Mouse (Mus musculus) lung, postnatal 0 days (tissue): Measurements from ENCODE around the gene Thap12. TPM values are rescaled to one million over a fixed set of nuclear protein-coding genes. Genes with fewer than 3 reads are reported as not detected.
A peak's percentile ranks its signal among the peaks of the same experiment; 100 is the strongest.

Experiments
- ATAC-seq: fragments of 200-750 bp; cut with Nextera tagmentation; 2 replicates; pipeline ENCODE4 v1.8.0; 2017; ENCODE audit warnings: moderate library complexity
- DNase-seq: peaks from one replicate; pipeline ENCODE4 v3.0.0-alpha.2; 2016; ENCODE audit warnings: low spot score
- H3K27ac ChIP-seq: fragments of 300-500 bp; sonication (generic); 2 replicates; pipeline ENCODE4 v1.5.1; 2014; ENCODE audit warnings: antibody characterized with exemption, mild to moderate bottlenecking, low read length, mixed read lengths
- H3K27me3 ChIP-seq: fragments of 300-500 bp; sonication (generic); replicated peaks from 2 replicates; pipeline ENCODE4 v1.6.1; 2014; ENCODE audit warnings: low read length, mixed read lengths; ENCODE audit not compliant: insufficient read depth
- H3K36me3 ChIP-seq: fragments of 300-500 bp; sonication (generic); 2 replicates; pipeline ENCODE4 v1.6.1; 2014; ENCODE audit warnings: low read length, mixed read lengths; ENCODE audit not compliant: insufficient read depth
- H3K4me1 ChIP-seq: fragments of 300-500 bp; sonication (generic); 2 replicates; pipeline ENCODE4 v1.6.1; 2014; ENCODE audit warnings: antibody characterized with exemption, low read depth, low read length, mixed read lengths; ENCODE audit not compliant: insufficient read depth
- H3K4me2 ChIP-seq: fragments of 300-500 bp; sonication (generic); replicated peaks from 2 replicates; pipeline ENCODE4 v1.6.1; 2014; ENCODE audit warnings: low read depth, mild to moderate bottlenecking, low read length, moderate library complexity, mixed read lengths
- H3K4me3 ChIP-seq: fragments of 300-500 bp; sonication (generic); 2 replicates; pipeline ENCODE4 v1.5.1; 2014; ENCODE audit warnings: low read depth, low read length
- H3K9ac ChIP-seq: fragments of 300-500 bp; sonication (generic); replicated peaks from 2 replicates; pipeline ENCODE4 v1.6.1; 2014; ENCODE audit warnings: low read depth, mild to moderate bottlenecking
- H3K9me3 ChIP-seq: fragments of 300-500 bp; sonication (generic); 2 replicates; pipeline ENCODE4 v1.6.1; 2016; ENCODE audit warnings: low read length, mixed read lengths
- CTCF ChIP-seq: IDR thresholded peaks from 2 replicates; pipeline ENCODE4 v1.5.1; 2016; ENCODE audit warnings: antibody characterized with exemption, mild to moderate bottlenecking
- EP300 ChIP-seq: IDR thresholded peaks from 2 replicates; pipeline ENCODE4 v1.6.1; 2016; ENCODE audit warnings: antibody characterized with exemption, mild to moderate bottlenecking, control low read depth
- WGBS: fragments of 180-500 bp; shearing (Covaris S2); extraction: QIAGEN DNeasy Blood & Tissue Kit; methylation state at CpG from one replicate; pipeline ENCODE4 v1.1.7; 2014; 5-methylcytosine and 5-hydroxymethylcytosine counted together
- polyA plus RNA-seq: library from polyadenylated mRNA; unstranded; fragments of >200 nt; fragmentation: Nextera tagmentation; extraction: Ambion mirVana; gene quantifications from 2 replicates; pipeline ENCODE4 v1.2.1, GENCODE M21; 2015

The Thap12 gene
- polyA plus RNA-seq, 1 experiment from 2014 or later: 34.2 TPM

GRCm38 (mm10) chr7:98733958-98734357 lies 31.1 kb downstream of the Thap12 start:
- H3K36me3 ChIP-seq: no peaks in the 10 kb centered on the region
- WGBS: 77% methylated on average over 4 of the region's 4 CpGs
- H3K4me2 ChIP-seq: no peak overlapping the region
- H3K27me3 ChIP-seq: no peaks in the 10 kb centered on the region
- no peaks in the 10 kb centered on the region for H3K4me1 ChIP-seq
- H3K9me3 ChIP-seq: no peaks in the 10 kb centered on the region
- DNase-seq (no peak), ATAC-seq (no peak)
- H3K27ac ChIP-seq: no peak overlapping the region
- TF ChIP-seq EP300: no peak
- no peak for TF ChIP-seq CTCF
- H3K4me3 ChIP-seq: no peak overlapping the region
- H3K9ac ChIP-seq: no peak overlapping the region

- H3K9ac ChIP-seq: no peak overlapping the region
- ATAC-seq: no peak; the same call in 1 of the 2 replicates
- no peak overlapping the region for H3K4me3 ChIP-seq
- no peaks in the 10 kb centered on the region for H3K27me3 ChIP-seq
- no peak overlapping the region for H3K27ac ChIP-seq
- H3K4me2 ChIP-seq: no peak overlapping the region
- no peaks in the 10 kb centered on the region for H3K9me3 ChIP-seq
- TF ChIP-seq CTCF: no peak
- WGBS: 9% methylated on average over 10 of the region's 10 CpGs
- H3K36me3 ChIP-seq: no peaks in the 10 kb centered on the region
- H3K4me1 ChIP-seq: no peaks in the 10 kb centered on the region
- DNase-seq: peak; percentile 46
These were observed 32.0 kb downstream of the Thap12 start for GRCm38 (mm10) chr7:98734876-98735275.

DNA sequence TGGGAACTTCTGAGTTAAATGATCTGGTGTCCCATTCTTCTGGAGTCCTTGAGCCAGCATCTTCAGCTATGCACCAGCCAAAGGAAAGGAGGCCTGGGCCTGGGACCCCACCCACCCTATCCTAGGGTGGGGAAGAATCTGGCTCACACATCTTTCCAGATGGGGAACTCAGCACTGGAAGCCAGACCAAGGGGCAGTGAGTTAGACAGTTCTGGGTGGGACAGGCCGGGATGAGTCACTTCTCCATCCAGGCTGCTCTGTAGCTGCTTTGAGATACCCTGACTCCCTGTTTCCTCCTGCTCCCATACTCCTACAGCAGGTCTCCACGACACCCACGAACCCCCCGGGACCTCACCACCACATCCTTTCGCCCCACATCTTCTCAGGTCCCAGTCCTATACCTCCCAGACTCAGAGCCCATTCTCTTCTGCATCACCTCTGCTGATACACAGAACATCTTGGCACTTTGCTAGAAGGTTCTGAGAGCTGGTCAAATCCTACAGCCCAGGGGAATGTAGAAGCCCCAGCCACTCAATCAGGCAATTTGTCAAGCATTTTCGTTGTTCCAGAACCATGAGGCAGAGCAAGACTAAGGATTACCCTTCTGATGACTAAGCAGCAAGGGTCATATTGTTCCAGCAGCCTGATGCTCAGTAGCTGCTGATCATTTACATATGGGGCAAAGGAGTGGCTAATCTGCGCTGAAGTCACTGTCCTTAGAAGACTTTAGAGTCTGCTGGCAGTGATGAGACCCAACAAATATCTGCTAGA lies 34.1 kb downstream of the Thap12 start:
- no peak overlapping the region for H3K4me3 ChIP-seq
- H3K36me3 ChIP-seq: no peaks in the 10 kb centered on the region
- no peak overlapping the region for H3K9ac ChIP-seq
- no peak overlapping the region for H3K27ac ChIP-seq
- H3K9me3 ChIP-seq: no peaks in the 10 kb centered on the region
- H3K4me2 ChIP-seq: no peak overlapping the region
- WGBS: 80% methylated on average over 7 of the region's 7 CpGs
- ATAC-seq (no peak), DNase-seq (no peak)
- H3K27me3 ChIP-seq: no peaks in the 10 kb centered on the region
- no peaks in the 10 kb centered on the region for H3K4me1 ChIP-seq
- no peak for TF ChIP-seq CTCF
- TF ChIP-seq EP300: no peak

- DNase-seq: no peak
- WGBS: 12% methylated on average over 5 of the region's 5 CpGs
- Histone ChIP-seq H3K4me3 (no peak overlapping the region), H3K4me2 (no peak overlapping the region), H3K9me3 (no peaks in the 10 kb centered on the region), H3K36me3 (no peaks in the 10 kb centered on the region), H3K9ac (no peak overlapping the region), H3K27me3 (no peaks in the 10 kb centered on the region), H3K4me1 (no peaks in the 10 kb centered on the region), H3K27ac (no peak overlapping the region)
- no peak for ATAC-seq
- TF ChIP-seq CTCF (no peak), EP300 (no peak)
These were observed 37.5 kb downstream of the Thap12 start for GRCm38 (mm10) chr7:98740363-98740762.

DNA sequence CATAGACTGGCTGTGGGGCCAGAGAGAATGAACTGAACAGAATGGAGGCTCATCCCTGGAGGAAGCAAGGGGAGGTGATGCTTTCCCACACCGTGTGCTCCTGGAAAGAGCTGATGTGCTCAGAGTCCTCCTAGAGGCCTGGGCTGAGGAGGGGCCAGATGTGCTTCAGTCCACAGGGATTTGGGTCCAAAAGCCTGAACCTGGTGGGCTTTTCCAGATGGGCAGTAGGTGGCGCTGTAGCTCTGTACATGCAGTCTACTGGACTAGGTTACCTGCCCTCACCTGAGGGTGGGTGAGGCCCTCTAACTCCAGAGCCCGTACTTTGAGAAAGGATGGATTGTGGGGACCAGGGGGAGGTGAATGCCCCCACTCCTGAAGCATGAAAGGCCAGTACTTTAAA lies 40.4 kb downstream of the Thap12 start:
- WGBS: 10% methylated on average over 3 of the region's 3 CpGs
- Histone ChIP-seq H3K27ac (no peak overlapping the region), H3K27me3 (no peaks in the 10 kb centered on the region), H3K9me3 (no peaks in the 10 kb centered on the region), H3K9ac (no peak overlapping the region), H3K4me1 (no peaks in the 10 kb centered on the region), H3K4me3 (no peak overlapping the region), H3K4me2 (no peak overlapping the region), H3K36me3 (no peaks in the 10 kb centered on the region)
- DNase-seq (peak; percentile 68), ATAC-seq (no peak)
- TF ChIP-seq EP300 (no peak), CTCF (peak; percentile 92)

DNA sequence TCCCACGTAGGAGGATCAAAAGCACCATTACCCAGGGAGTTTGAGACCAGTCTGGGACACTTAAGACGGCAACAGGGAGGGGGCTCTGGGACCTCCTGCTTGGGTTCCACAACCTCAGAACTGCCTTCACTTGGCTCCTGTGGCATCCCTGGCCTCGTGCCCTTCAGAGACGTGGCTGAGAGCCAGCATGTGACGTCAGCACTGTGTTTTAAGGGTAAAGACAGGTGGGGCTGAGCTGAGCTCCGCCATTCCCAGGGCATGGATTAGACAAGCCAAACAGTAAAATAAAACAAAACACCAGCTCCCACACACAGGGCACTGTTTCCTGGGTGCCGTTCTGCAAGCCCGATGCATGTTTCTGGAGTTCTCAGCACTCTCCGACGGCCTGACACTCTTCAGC lies 47.5 kb downstream of the Thap12 start:
- DNase-seq (no peak), ATAC-seq (peak; percentile 52)
- H3K9me3 ChIP-seq: no peaks in the 10 kb centered on the region
- H3K27ac ChIP-seq: no peak overlapping the region
- no peak overlapping the region for H3K9ac ChIP-seq
- TF ChIP-seq CTCF: no peak
- TF ChIP-seq EP300: no peak
- no peak overlapping the region for H3K4me2 ChIP-seq
- H3K27me3 ChIP-seq: no peaks in the 10 kb centered on the region
- H3K36me3 ChIP-seq: no peaks in the 10 kb centered on the region
- H3K4me1 ChIP-seq: no peaks in the 10 kb centered on the region
- H3K4me3 ChIP-seq: no peak overlapping the region
- WGBS: 41% methylated on average over 10 of the region's 10 CpGs

DNA sequence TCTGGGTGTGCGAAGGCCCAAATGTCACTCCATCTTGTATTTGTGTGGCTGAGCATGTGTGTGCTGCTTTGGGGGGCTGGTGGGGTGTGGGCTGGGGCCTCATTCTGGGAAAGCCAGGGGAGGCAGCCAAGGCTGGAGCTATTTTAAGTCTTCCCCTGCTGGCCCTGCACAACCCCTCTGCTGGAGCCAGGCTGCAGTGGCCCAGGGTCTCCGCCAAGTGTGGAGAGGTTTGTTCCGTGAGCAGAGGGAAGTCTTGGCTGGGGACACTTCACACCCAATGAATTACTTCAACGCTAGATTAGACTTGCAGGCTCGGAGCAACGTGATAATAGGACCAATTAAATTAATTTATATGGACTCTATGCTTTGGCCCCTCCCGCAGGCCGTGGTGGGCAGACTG lies 49.8 kb downstream of the Thap12 start:
- Histone ChIP-seq H3K4me1 (no peaks in the 10 kb centered on the region), H3K4me2 (no peak overlapping the region), H3K36me3 (no peaks in the 10 kb centered on the region), H3K4me3 (no peak overlapping the region), H3K9ac (no peak overlapping the region), H3K9me3 (no peaks in the 10 kb centered on the region), H3K27ac (no peak overlapping the region), H3K27me3 (no peaks in the 10 kb centered on the region)
- TF ChIP-seq EP300 (no peak), CTCF (no peak)
- DNase-seq: peak; percentile 24
- ATAC-seq: peak; percentile 40
- 60% methylated on average over 8 of the region's 8 CpGs for WGBS
